Comparison of ENCODE assay signal across 9 mouse cellular contexts in genomic region chr7:6810556-6810955, GRCm38 (mm10).
A peak's percentile ranks its signal among the peaks of the same experiment; 100 is the strongest.
DNase-seq lines count a peak whose midpoint lies in the region; ATAC-seq lines count a peak whose summit lies in the region.
"Had no signal": no experiment of that assay in that cellular context is flagged by ENCODE, and none has a peak within 500 bp of the region (broad histone marks: within the 10 kb centered on the region; RNA-seq: fewer than 3 reads in every experiment).

No protein-coding gene starts in this region.

- H3K4me1 ChIP-seq in lung, embryonic 15.5 days: 0 out of 2 replicates have a peak, but pooled peaks cover 3% of the 10 kb centered on the region
- peaks cover 26% of the 10 kb centered on the region for H3K4me1 ChIP-seq in hindbrain, embryonic 14.5 days (replicated peaks; ENCODE audit: control insufficient read depth, insufficient read depth, low read length)
- no peaks in the 10 kb centered on the region for H3K4me1 ChIP-seq in heart, embryonic 11.5 days (ENCODE audit: control insufficient read depth, insufficient read depth, low read length)
- 0 out of 2 replicates have a peak, but pooled peaks cover 3% of the 10 kb centered on the region for H3K4me1 ChIP-seq in heart, embryonic 10.5 days

- H3K36me3 ChIP-seq in lung, embryonic 15.5 days: no peaks in the 10 kb centered on the region
- H3K36me3 ChIP-seq in hindbrain, embryonic 14.5 days (replicated peaks; ENCODE audit: control insufficient read depth, insufficient read depth): no peaks in the 10 kb centered on the region
- H3K36me3 ChIP-seq in heart, embryonic 11.5 days (ENCODE audit: control insufficient read depth, insufficient read depth, low read length): no peaks in the 10 kb centered on the region
- H3K36me3 ChIP-seq in heart, embryonic 10.5 days: no peaks in the 10 kb centered on the region

- H3K27ac ChIP-seq in lung, embryonic 15.5 days: no peak overlapping the region
- peak overlapping the region; percentile 66 for H3K27ac ChIP-seq in hindbrain, embryonic 14.5 days
- no peak overlapping the region for H3K27ac ChIP-seq in heart, embryonic 11.5 days (ENCODE audit: low read depth, low read length)
- no peak overlapping the region for H3K27ac ChIP-seq in heart, embryonic 10.5 days

- H3K9me3 ChIP-seq in lung, embryonic 15.5 days: no peaks in the 10 kb centered on the region
- no peaks in the 10 kb centered on the region for H3K9me3 ChIP-seq in hindbrain, embryonic 14.5 days (ENCODE audit: control insufficient read depth, low read length)
- H3K9me3 ChIP-seq in heart, embryonic 11.5 days (replicated peaks; ENCODE audit: control insufficient read depth, low read length): no peaks in the 10 kb centered on the region; the same call in 1 of the 2 replicates
- H3K9me3 ChIP-seq in heart, embryonic 10.5 days: no peaks in the 10 kb centered on the region

- no peak overlapping the region for H3K4me2 ChIP-seq in lung, embryonic 15.5 days
- H3K4me2 ChIP-seq in hindbrain, embryonic 14.5 days (replicated peaks): no peak overlapping the region
- H3K4me2 ChIP-seq in heart, embryonic 11.5 days: no peak overlapping the region

- H3K4me3 ChIP-seq in lung, embryonic 15.5 days: no peak overlapping the region
- H3K4me3 ChIP-seq in hindbrain, embryonic 14.5 days (replicated peaks; ENCODE audit: low read length): no peak overlapping the region
- H3K4me3 ChIP-seq in heart, embryonic 11.5 days (ENCODE audit: low read depth, low read length): no peak overlapping the region
- H3K4me3 ChIP-seq in heart, embryonic 10.5 days: no peak overlapping the region
- H3K4me3 ChIP-seq: myocyte had no signal

- WGBS in lung, embryonic 15.5 days: 18% methylated on average over 3 of the region's 3 CpGs
- WGBS in hindbrain, embryonic 14.5 days: 19% methylated on average over 3 of the region's 3 CpGs
- WGBS in heart, embryonic 11.5 days (ENCODE audit: insufficient replicate concordance): 64% methylated on average over 3 of the region's 3 CpGs
- WGBS in heart, embryonic 10.5 days: 72% methylated on average over 3 of the region's 3 CpGs

- no peaks in the 10 kb centered on the region for H3K27me3 ChIP-seq in lung, embryonic 15.5 days
- no peaks in the 10 kb centered on the region for H3K27me3 ChIP-seq in hindbrain, embryonic 14.5 days (ENCODE audit: control insufficient read depth, insufficient read depth, low read length)
- no peaks in the 10 kb centered on the region for H3K27me3 ChIP-seq in heart, embryonic 11.5 days (ENCODE audit: control insufficient read depth, insufficient read depth, low read length)
- H3K27me3 ChIP-seq in heart, embryonic 10.5 days (ENCODE audit: insufficient read depth, poor library complexity, severe bottlenecking): no peaks in the 10 kb centered on the region

- H3K9ac ChIP-seq in lung, embryonic 15.5 days: no peak overlapping the region
- no peak overlapping the region for H3K9ac ChIP-seq in hindbrain, embryonic 14.5 days
- no peak overlapping the region for H3K9ac ChIP-seq in heart, embryonic 11.5 days (ENCODE audit: low read depth, low read length)

- peak; percentile 57; the same call in 1 of the 2 replicates for ATAC-seq in lung, embryonic 15.5 days (ENCODE audit: borderline replicate concordance, extremely low read depth, low FRiP score, low TSS enrichment)
- peak; percentile 87 for ATAC-seq in hindbrain, embryonic 14.5 days (ENCODE audit: low FRiP score)
- ATAC-seq in heart, embryonic 11.5 days (replicated peaks; ENCODE audit: insufficient number of reproducible peaks, low FRiP score, low TSS enrichment): no peak

- no peak for DNase-seq in lung, postnatal 4 days
- DNase-seq in hindbrain, embryonic 14.5 days (ENCODE audit: low spot score): peak; percentile 80
- DNase-seq in mesoderm, embryonic 11.5 days (ENCODE audit: low read depth, low spot score): peak; percentile 66
- peak; percentile 65 for DNase-seq in telencephalon, adult 2 months (ENCODE audit: low read depth, low spot score)
- DNase-seq in heart, postnatal 4 days: no peak
- DNase-seq in heart, embryonic 10.5 days (ENCODE audit: low spot score): no peak

Comparison
In these comparisons a context has a peak if more than half of its experiments do, and no peak if none do; other contexts are left out.
1. DNase-seq: peak in hindbrain, embryonic 14.5 days (single experiment), mesoderm, embryonic 11.5 days (single experiment) and telencephalon, adult 2 months (single experiment); none in lung, postnatal 4 days (0 of 2), heart, postnatal 4 days (single experiment) and heart, embryonic 10.5 days (single experiment).